Mouse (Mus musculus): Measurements from ENCODE around the gene Flt1.

Flt1 gene

GRCm38 (mm10) chr5:147724945-147725830 lies 623 bp downstream of the Flt1 start:
- DNase-seq (ENCODE audit: low read depth, low spot score) = peak; percentile 70

DNA sequence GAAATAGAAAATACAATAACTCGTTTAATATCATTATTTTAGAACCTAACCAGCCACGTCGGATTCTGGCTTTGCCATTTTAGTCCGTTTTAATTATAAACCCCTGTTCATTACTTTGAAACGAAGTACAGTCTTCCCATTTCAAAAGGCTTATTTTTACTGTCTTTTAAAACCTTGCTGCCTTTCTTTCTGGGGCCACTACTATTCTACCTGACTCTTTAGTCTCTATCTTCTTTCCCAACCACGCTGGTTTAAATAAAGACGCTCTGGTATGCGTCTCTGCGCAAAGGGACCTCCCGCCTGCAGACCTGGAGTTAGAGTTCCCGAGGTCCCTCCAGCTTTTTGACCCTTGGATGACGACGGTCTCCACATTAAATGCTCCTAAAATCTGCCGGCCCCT lies 1.4 kb downstream of the Flt1 start:
- no peak for DNase-seq (ENCODE audit: low read depth, low spot score)

GRCm38 (mm10) chr5:147723811-147724210 lies 2.0 kb downstream of the Flt1 start:
- no peak for DNase-seq (ENCODE audit: low read depth, low spot score)

DNA sequence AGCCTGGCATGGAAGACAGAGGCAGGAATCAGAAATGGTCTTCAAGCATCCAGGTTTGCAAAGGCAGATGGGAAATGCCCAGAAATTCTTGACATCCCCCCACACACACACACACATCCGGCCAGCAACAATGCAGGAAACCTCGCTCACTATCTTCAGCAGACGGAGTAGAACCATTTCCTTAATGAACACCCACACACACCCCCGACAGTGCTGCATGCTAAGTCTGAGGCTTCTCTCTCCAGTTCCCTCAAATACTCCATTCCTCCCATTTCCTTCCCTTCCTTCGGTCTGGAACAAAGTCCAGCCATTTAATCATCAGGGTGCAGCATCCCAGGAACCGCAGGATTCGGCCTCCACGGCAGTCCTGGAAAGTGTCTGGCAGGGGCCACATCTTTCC lies 4.4 kb downstream of the Flt1 start:
- DNase-seq (ENCODE audit: low read depth, low spot score) = no peak

DNA sequence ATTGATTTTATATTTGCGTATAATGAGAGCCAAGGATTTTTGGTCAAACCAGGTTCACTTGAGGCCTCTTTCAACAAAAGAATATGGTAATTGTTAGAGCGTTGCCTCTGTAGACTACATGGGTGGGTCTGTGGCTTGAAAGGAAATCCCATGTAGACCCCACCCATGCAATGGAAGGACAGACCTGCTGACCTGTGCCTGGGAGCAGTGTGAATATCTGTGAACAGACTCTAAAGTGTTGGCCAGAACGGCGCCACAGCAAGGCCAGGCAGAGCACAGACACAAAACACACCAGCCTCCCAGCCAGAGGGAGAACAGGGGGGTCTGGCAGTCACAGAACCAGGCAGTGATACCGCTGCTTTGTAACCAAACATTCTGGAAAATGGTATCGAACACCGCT lies 7.5 kb downstream of the Flt1 start:
- DNase-seq (ENCODE audit: low read depth, low spot score) = no peak

DNA sequence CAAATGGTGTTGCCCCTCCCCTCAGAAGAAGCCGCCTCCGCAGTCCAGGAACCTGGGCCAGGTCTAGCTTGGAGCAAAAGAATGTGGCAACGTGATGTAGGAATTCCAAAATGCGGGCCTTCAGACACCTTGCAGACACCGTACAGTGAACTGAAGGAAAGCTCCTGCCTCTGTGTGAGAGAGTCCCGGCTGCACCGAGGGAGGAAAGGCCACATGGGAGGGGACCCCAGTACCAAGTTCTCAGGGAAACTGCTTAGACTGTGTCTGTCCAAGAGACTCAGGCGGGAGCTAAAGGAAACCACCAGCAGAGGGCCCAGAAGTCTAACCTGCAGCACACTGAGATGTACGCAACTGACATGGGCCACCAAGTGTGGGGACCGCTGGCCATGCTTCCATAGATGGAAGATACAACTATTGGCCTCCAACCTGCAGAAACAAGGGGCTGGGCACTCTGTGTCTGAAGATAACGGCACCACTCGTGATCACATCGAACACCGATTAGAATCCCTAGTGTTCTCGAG lies 9.1 kb downstream of the Flt1 start:
- peak; percentile 42 for DNase-seq (ENCODE audit: low read depth, low spot score)

DNA sequence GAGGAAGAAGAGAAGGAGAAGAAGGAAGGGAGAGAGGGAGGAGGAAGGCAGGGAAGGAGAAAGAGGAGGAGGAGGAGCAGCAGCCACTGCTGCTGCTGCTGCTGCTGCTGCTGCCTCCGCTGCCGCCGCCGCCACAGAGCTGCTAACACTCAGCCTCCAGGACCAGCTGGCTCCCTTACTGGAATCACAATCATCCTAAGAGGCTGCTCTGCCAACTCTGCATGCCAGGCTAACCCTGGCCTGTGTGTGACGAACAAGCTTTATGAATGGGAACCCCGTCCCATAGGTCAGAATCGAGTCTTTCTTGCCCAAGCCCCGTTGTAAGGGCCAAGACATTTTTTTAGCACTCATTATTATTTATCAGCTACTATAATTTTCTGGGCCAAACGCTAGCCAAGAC lies 9.5 kb downstream of the Flt1 start:
- DNase-seq (ENCODE audit: low read depth, low spot score) = no peak

DNA sequence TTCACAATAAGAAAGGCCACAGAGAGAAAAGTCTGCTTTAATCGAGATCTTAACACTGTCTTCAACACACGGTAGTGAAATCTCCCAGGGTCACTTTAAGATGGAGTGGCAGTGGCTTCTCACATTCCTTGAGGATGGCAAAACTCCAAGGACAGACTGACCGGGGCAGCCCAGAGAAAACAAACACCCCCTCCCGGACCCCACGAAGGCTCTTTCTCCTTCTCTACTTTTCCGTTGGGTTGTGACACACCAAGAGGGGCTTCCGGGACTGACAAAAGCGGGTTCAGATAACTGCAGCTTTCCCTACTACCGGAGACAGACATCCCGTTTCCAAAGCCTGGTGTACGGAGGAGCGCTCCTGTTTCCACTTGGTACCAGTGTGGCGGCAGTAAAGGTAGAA lies 10.4 kb downstream of the Flt1 start:
- no peak for DNase-seq (ENCODE audit: low read depth, low spot score)

DNA sequence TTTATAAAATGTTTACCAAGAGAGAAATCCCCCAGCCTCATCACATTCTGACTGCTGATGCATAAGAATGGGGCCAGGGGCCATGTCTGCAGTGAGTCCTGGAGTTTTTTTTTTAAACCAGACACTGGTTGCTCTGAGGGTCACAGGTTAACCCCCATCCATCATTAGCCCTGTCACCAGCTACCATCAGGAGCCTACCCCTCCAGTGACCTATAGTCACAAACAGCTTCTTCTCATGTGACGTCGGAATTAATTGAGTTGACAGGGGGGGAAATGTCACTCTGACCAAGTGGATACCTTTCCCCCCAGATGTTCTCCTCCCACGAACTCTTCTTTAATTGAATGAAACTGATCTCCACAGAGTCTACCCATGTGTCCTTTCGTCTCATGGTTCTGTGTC lies 17.3 kb downstream of the Flt1 start:
- DNase-seq (ENCODE audit: low read depth, low spot score) = no peak

DNA sequence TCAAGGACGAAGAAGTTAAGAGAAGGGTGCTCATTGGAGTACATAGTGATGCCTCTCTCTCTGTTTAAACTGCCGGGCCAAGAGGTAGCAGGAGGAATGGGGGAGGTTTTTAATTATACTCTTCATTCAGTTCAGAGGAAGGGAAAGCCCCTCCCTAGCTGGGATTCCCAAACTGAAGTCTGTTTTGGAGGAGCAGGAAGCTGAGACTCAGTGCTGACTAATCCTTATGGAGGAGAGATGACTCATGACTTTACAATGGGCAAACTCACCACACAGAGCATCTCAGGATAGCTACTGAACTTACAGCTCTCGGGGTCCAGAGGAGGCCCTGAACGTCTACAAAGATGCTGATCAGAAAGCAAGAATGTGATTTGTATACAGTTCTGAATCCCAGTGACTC lies 18.3 kb downstream of the Flt1 start:
- DNase-seq (ENCODE audit: low read depth, low spot score) = no peak

DNA sequence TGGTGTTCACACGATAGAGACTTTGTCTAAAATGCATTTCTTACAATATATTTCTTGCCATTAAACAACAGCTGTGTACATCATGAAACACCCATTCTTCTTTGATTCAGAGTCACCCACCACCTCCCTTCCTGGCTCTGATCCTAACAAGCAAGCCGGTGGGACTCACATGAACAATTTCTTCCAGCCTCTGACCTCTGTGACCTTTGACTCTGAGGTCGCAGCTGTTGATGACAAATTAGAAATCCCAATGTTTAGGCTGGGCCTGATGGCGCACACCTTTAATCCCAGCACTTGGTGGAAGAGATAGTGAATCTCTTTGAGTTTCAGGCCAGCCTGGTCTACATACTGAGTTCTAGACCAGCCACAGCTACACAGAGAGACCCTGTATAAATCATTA lies 20.9 kb downstream of the Flt1 start:
- DNase-seq (ENCODE audit: low read depth, low spot score) = no peak

DNA sequence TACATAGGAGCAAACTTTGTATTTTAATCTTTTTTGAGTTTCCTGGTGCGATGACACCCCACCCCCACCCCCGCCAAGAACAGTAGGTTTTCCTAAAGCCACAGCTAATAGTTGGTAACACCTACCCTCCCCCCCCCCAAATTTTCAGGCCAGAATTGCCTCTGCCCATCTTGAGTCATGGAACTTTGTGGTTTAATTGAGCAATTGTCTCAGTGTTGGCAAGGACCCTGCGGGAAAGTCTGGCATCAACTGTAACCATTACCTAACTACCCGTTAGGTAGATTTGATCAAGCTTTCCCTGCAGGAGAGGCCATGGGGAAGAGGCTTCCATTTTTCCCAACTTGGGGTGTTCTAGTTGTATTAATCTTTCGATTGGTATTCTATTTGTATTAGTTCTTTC lies 23.4 kb downstream of the Flt1 start:
- DNase-seq (ENCODE audit: low read depth, low spot score) = no peak

DNA sequence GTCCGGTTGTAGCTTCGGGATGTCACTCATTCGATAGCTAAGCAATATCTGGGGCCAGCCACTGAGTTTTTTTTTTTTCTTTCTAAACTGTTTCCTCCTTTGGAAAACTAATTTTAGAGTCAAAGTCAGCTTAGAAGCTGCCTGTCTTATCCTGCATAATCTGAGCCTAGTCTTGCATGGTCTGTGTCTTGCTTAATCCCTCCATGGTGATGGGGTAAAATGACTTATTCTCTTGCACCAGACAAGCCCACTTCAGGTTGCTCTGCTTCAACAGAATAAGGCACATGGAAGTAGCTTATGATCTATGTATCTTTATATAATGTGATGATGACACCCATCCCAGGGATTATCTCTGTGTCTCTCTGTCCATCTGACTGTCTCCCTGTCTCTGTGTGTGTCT lies 24.8 kb downstream of the Flt1 start:
- no peak for DNase-seq (ENCODE audit: low read depth, low spot score)

DNA sequence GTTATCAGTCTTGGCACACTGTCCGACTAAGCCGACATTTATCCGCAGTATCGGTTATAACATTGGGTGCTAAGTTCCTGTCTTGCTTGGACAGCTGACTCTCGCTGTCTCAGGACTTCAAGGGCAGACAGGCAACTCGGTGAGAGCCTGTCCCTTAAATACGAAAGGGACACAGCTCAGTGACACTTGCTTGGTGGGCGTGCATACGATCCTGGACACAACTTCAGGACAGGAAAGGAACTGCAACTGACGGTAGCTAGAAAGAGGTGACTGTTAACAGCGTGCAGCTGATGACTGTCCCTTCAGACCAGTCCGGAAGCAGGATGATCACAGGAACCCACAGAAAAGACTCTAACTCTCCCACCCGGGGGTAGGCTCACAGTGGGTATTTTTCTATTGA lies 27.8 kb downstream of the Flt1 start:
- DNase-seq (ENCODE audit: low read depth, low spot score) = peak; percentile 22

GRCm38 (mm10) chr5:147697165-147697564 lies 28.6 kb downstream of the Flt1 start:
- no peak for DNase-seq (ENCODE audit: low read depth, low spot score)

DNA sequence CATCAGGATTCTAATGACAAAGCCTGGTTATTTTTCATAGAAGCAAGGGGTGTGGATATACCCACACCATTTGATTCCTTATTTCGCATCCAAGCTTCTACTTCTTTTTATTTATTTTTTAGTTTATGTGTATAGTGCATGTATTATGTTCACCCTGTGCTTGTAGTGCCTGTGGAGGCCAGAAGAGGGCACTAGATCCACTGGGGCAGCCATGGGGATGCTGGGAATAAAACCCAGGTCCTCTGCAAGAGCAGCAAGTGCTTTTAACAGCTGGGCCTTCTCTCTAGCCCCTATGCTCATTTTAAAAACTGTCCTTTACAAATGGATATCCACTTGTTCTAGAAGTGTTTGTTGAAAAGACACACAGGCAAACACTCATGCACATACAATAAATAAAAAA lies 33.2 kb downstream of the Flt1 start:
- no peak for DNase-seq (ENCODE audit: low read depth, low spot score)

- no peak for DNase-seq (ENCODE audit: low read depth, low spot score)
Measured at GRCm38 (mm10) chr5:147683707-147684323, 42.0 kb downstream of the Flt1 start.

DNA sequence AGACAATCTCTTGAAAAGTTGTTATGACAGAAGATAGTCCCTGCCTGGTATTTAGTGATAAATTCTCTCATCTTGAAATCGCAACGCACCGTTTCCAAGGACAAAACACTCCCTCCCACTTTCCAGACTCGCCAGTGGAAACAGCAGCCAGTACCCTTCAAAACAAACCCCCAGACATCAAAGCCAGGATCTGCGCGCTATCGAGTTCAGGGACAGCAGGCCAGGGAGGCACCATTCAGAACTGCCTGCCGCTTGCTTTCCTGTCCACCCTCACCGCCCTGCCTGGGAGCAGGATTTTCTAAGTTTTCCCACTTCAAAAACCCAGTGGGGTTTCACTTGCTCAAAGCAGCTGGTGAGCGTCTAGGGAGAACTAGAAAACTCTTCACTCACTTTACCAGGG lies 44.6 kb downstream of the Flt1 start:
- DNase-seq (ENCODE audit: low read depth, low spot score) = no peak

DNA sequence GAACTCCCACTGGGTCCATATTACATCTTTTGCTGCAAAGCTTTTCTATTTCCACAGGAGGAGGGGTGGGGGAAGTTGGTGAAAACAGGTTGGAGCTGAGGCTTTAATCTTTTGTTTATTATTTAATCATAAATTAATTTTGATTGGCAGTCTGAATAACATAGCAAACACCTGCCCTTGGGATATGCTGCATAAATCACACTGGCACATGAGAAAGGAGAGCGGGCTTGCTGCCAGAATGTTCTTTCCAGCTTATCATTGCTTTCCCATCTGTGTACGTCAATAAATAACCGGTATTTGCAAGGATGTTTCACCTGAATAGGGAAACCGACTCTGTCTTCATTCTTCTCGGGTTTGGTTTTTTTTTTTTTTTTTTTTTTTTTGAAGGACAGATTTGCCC lies 45.1 kb downstream of the Flt1 start:
- DNase-seq (ENCODE audit: low read depth, low spot score) = no peak

- no peak for DNase-seq (ENCODE audit: low read depth, low spot score)
Measured at GRCm38 (mm10) chr5:147679316-147679715, 46.5 kb downstream of the Flt1 start.

DNA sequence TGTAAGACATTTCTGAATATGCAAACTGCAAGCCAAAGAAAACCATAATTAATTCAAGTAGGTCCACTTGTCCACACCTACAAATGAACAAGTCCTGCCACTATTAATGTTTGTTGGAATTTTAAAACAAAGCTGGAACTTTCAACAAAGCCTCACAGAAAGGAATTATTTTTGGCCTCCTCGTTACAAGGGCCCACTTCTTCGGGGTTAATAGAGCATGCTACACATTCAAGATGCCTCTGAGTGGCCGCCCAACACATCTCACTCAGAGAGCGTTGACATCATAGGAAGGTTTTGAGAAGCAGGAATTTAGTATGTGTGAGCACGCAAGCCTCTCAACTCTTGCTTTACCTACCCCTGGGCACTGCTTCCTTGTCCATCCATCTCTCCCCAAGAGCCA lies 50.0 kb downstream of the Flt1 start:
- no peak for DNase-seq (ENCODE audit: low read depth, low spot score)

DNA sequence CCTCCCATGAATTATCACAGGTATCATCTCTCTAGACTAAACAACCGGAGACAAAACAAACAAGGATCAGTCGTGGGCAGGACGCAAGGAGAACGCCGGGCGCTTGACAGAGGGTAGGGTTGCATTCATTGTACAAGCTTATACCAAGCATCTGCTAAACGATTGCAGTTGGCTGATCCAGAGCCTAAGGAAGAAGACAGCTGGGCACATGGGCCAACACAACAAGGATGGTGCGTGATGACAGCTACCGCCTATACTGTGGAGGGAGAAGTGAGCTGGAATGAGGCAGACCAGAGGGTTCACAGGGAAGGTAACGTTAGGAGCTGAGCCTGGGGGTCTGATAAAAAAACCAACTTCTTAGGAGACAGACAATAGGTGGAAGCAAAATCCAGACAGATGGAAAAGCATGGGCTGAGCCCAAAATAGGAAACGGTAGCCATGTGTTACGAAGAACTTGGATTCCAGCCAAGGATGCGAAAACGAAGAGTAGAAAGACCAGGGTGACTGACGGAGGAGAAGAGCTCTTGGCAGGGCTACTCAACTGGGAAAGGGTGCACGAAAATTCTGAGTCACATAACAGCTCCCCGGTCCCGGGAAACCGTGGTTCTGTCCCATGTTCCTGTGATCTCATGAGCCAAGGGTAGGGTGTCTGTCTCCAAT lies 53.9 kb downstream of the Flt1 start:
- no peak for DNase-seq (ENCODE audit: low read depth, low spot score)

Data from ZHBTc4 (cell line).